Mouse (Mus musculus) limb, embryonic 11.5 days (tissue): ENCODE measurements around the gene Hspa12b. TPM values are rescaled to one million over a fixed set of nuclear protein-coding genes. Genes with fewer than 3 reads are reported as not detected.

Experiments used
- ATAC-seq: fragments of 200-750 bp; cut with Nextera tagmentation; 2 replicates; pipeline ENCODE4 v1.8.0; 2017; ENCODE audit warnings: low read depth; ENCODE audit not compliant: insufficient number of reproducible peaks, low FRiP score, low TSS enrichment
- DNase-seq: peaks from one replicate; pipeline ENCODE4 v3.0.0-alpha.2; 2015; ENCODE audit warnings: low spot score
- H3K27ac ChIP-seq: fragments of 300-500 bp; sonication (generic); replicated peaks from 2 replicates; pipeline ENCODE4 v1.5.1; 2014; ENCODE audit warnings: low read depth, mild to moderate bottlenecking, low read length
- H3K27me3 ChIP-seq: fragments of 300-500 bp; sonication (generic); 2 replicates; pipeline ENCODE4 v1.6.1; 2014; ENCODE audit warnings: mild to moderate bottlenecking, low read length, mixed read lengths; ENCODE audit not compliant: control insufficient read depth, insufficient read depth
- H3K36me3 ChIP-seq: fragments of 300-500 bp; sonication (generic); 2 replicates; pipeline ENCODE4 v1.6.1; 2014; ENCODE audit warnings: mild to moderate bottlenecking, low read length, moderate library complexity, mixed read lengths; ENCODE audit not compliant: control insufficient read depth, insufficient read depth
- H3K4me1 ChIP-seq: fragments of 300-500 bp; sonication (generic); 2 replicates; pipeline ENCODE4 v1.6.1; 2014; ENCODE audit warnings: low read length, mixed read lengths; ENCODE audit not compliant: control insufficient read depth, insufficient read depth
- H3K4me2 ChIP-seq: fragments of 300-500 bp; sonication (generic); 2 replicates; pipeline ENCODE4 v1.6.1; 2014; ENCODE audit warnings: low read depth, mild to moderate bottlenecking, moderate library complexity; ENCODE audit not compliant: severe bottlenecking
- H3K4me3 ChIP-seq: fragments of 300-500 bp; sonication (generic); 2 replicates; pipeline ENCODE4 v1.5.1; 2014; ENCODE audit warnings: low read depth, low read length
- H3K9ac ChIP-seq: fragments of 300-500 bp; sonication (generic); 2 replicates; pipeline ENCODE4 v1.6.1; 2014; ENCODE audit warnings: mild to moderate bottlenecking, low read length
- H3K9me3 ChIP-seq: fragments of 300-500 bp; sonication (generic); 2 replicates; pipeline ENCODE4 v1.6.1; 2016; ENCODE audit warnings: low read length; ENCODE audit not compliant: control insufficient read depth
- WGBS: fragments of 180-500 bp; shearing (Covaris S2); extraction: QIAGEN DNeasy Blood & Tissue Kit; methylation state at CpG from one replicate; pipeline ENCODE4 v1.1.7; 2014; 5-methylcytosine and 5-hydroxymethylcytosine counted together
- polyA plus RNA-seq: library from polyadenylated mRNA; unstranded; fragments of >200 nt; fragmentation: Nextera tagmentation; extraction: Ambion mirVana; gene quantifications from 2 replicates; pipeline ENCODE4 v1.2.1, GENCODE M21; 2014

Hspa12b gene
- polyA plus RNA-seq, 1 experiment from 2014 or later, result 12.7 TPM

DNA sequence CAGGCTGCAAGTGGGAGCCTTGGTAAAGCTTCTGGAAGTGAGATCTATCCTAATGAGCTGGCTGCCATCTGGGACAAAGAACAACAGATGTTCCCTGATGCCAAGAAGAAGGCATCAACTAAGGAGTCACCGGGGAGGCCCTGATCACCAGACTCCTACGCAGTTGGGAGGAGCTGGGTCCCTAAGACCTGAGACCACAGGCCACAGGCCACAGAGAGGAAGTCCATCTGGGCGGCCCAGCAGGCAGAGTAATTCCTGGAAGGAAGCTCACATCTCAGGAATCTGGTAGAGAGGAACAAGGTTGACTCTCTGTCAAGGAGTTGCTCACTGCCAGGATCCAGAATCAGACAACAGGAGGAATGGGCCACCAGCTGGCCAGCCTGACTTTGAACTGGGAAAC lies 2.9 kb upstream of the Hspa12b start:
- no peak for ATAC-seq
- DNase-seq, result no peak
- WGBS, result 74% methylated on average over 3 of the region's 3 CpGs
- H3K4me2 ChIP-seq, result no peak overlapping the region
- peaks cover 23% of the 10 kb centered on the region for H3K4me1 ChIP-seq
- H3K9ac ChIP-seq, result no peak overlapping the region
- H3K36me3 ChIP-seq, result no peaks in the 10 kb centered on the region
- H3K4me3 ChIP-seq, result no peak overlapping the region
- H3K27me3 ChIP-seq, result no peaks in the 10 kb centered on the region
- no peaks in the 10 kb centered on the region for H3K9me3 ChIP-seq
- no peak overlapping the region for H3K27ac ChIP-seq

DNA sequence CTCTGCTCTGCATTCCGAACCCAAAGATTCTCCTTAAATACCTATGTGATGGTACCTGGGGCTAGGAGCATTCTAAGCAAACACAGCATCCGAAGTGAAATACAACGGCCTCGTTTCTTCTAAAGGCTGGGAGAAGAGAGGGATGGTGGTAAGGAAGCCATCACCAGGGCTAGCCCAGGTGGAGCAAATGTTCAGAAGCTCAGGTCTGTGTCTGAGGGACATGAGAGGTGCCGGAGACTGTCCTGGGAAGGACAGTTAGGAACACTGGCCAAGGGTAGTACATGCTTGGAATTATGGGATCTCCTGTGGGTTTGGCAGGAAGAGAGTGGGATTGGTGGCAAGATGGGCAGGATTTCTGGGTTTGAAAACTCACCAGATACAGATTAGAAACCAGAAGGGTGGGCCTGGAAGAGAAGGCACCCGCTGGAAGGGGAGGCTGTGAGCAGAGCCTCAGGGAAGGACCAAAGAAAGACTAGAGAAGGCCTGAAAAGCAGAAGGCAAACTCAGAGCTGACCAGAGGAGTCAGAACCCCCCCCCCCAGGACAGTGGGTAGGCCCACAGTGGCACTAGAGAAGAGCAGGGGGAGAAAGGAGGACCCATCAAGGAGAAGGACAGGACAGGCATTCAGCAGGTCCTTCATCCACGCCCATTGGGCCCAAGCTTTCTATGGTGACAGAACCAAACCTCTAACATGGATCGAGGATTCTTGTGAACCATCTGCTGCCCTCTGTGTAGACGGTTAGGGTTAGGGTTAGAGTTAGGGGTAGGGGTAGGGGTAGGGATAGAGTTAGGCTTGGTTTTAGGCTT lies 1.7 kb upstream of the Hspa12b start:
- DNase-seq (no peak), ATAC-seq (no peak)
- Histone ChIP-seq H3K9ac (no peak overlapping the region), H3K9me3 (no peaks in the 10 kb centered on the region), H3K27ac (no peak overlapping the region), H3K4me3 (no peak overlapping the region), H3K4me2 (no peak overlapping the region), H3K36me3 (no peaks in the 10 kb centered on the region), H3K27me3 (no peaks in the 10 kb centered on the region), H3K4me1 (peaks cover 23% of the 10 kb centered on the region)
- 87% methylated on average over 9 of the region's 9 CpGs for WGBS

DNA sequence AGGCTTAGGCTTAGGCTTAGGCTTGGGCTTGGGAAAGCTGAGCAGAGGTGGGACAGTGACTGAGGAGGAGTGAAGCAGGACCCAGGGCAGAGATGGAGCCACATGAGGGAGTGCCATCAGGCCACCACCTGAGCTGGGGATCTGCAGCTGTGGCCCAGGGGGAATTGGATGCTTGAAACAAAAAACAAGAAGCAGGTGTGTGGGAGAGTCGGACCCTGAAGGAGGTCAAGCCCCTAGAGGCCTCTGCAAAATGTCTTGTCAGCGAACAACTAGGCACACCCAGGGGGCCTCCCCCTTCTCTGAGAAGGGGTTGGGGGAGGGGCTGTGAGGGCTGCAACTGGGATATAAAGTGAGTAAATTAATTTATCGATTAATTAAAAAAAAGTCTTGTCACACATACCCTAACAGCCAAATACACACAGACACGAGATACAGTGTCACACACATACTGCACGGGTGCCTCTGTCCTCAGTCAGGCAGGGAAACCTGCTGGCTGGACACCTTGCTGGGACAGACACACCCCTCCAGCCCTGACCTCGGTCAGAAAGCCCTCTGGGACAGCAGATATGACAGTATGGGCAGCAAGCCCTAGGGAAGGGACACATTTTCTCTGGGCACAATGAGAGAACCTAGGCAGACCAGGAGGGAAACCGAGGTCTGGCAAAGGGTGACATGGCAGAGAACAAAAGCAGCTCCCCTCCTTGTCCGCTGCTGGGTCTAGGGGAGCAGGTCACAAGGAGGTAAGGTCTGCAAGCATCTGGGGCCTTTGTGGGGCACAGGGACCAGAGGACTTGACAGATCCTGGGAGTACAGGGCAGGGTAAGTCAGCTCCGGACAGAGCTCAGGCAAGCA lies 890 bp upstream of the Hspa12b start:
- DNase-seq (no peak), ATAC-seq (0 out of 2 replicates have a peak, but pooled peaks have one; percentile 2)
- WGBS, result 30% methylated on average over 9 of the region's 9 CpGs
- Histone ChIP-seq H3K4me2 (peak overlapping the region; percentile 59), H3K27me3 (no peaks in the 10 kb centered on the region), H3K4me3 (no peak overlapping the region), H3K9me3 (no peaks in the 10 kb centered on the region), H3K4me1 (peaks cover 23% of the 10 kb centered on the region), H3K36me3 (no peaks in the 10 kb centered on the region), H3K27ac (peak overlapping the region; percentile 79), H3K9ac (peak overlapping the region; percentile 82)

DNA sequence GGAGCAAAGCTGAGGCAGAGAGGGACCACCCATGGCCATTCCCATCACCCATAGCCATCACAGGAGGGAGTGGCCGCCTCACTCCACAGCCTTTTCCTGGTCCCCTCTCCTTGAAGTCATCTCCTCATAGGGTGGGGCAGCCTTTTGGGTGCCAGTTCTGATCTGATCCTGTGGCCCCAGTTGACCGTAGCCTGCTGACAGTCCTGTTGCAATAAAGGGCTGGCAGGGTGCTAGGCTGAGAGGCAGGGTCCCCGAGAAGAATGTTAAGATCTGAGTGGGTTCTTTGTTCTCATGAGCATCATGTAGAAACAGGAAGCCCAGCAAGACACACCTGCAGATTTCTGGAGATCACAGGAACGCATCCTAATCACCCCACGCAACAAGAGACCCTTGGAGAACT lies 1.1 kb downstream of the Hspa12b start:
- 74% methylated on average over 5 of the region's 5 CpGs for WGBS
- no peak for ATAC-seq

DNA sequence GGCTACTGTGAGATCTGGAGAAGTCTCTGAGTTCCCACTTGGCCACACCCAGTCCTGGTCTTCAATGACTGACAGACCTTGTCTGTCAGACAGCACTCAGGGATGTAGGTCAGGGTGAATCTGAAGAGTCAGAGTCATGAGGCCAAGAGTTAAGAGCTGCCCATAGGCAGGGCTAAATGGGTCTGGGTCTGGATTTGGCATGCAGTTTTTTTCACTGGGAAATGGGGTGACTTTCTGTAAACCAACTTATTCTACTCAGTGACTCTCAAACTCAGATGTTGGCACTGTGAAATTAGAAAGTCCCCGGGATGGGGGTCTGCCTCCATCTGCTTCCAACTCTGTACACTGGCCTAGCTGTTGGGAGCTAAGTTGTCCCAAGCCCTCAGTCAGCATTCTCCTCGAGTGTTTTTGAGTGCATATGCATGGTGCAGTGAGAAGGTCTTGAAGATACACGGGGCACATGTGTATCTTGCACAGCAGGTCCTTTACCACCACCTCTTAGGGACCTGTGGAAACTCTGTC lies 1.6 kb downstream of the Hspa12b start:
- H3K4me2 ChIP-seq, result peak overlapping the region; percentile 59
- ATAC-seq (no peak), DNase-seq (no peak)
- no peak overlapping the region; the same call in 1 of the 2 replicates for H3K9ac ChIP-seq
- H3K4me1 ChIP-seq, result peaks cover 23% of the 10 kb centered on the region
- no peaks in the 10 kb centered on the region for H3K9me3 ChIP-seq
- 86% methylated on average over 3 of the region's 3 CpGs for WGBS
- H3K36me3 ChIP-seq, result no peaks in the 10 kb centered on the region
- H3K27ac ChIP-seq, result no peak overlapping the region
- H3K4me3 ChIP-seq, result no peak overlapping the region
- no peaks in the 10 kb centered on the region for H3K27me3 ChIP-seq

More for the DNA sequence above, 1.1 kb downstream of the Hspa12b start:
- Histone ChIP-seq H3K27me3 (no peaks in the 10 kb centered on the region), H3K4me3 (peak overlapping the region; percentile 55), H3K4me2 (peak overlapping the region; percentile 59), H3K36me3 (no peaks in the 10 kb centered on the region), H3K4me1 (peaks cover 23% of the 10 kb centered on the region), H3K9me3 (no peaks in the 10 kb centered on the region), H3K9ac (peak overlapping the region; percentile 82), H3K27ac (no peak overlapping the region)
- no peak for DNase-seq

DNA sequence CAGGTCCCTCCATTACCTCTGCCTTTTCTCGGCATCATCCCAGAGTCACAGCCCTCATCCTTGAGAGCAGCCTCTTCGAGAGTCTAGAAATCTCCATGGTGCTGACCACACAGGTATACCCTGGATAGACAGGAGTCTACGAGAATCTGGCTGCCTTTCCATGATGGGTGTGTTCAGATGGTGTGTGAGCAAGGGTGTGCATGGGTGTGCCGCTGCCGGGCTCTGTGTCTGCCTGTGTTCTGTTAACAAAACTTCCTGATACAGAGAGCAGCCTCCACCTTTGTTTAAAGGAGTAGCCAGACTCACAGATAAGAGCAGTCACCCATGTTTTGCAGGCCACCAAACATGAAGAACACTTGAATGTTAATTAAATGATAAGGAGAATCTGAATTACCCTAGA lies 2.8 kb downstream of the Hspa12b start:
- no peak overlapping the region for H3K27ac ChIP-seq
- H3K4me3 ChIP-seq, result no peak overlapping the region
- H3K36me3 ChIP-seq, result peaks cover 6% of the 10 kb centered on the region; the same call in 1 of the 2 replicates
- peaks cover 31% of the 10 kb centered on the region for H3K4me1 ChIP-seq
- no peaks in the 10 kb centered on the region for H3K9me3 ChIP-seq
- DNase-seq (no peak), ATAC-seq (no peak)
- H3K27me3 ChIP-seq, result no peaks in the 10 kb centered on the region
- WGBS, result 81% methylated on average over 5 of the region's 5 CpGs
- H3K9ac ChIP-seq, result no peak overlapping the region
- no peak overlapping the region for H3K4me2 ChIP-seq

DNA sequence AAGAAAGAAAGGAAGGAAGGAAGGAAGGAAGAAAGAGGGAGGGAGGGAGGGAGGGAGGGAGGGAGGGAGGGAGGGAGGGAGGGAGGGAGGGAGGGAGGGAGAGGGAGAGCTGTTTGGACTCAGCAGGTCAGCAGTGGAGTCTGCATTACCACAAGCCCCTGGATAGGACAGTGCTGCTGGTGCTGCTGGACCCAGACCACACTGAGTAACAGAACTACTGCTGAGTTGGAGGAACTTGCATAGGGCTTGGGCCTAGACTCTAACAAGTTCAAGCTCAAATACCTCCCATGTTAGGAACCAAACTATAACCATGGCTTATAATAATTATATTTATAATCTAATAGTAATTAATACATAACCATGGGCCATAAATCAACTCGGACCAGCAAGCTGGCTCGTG lies 3.8 kb downstream of the Hspa12b start:
- no peak overlapping the region for H3K4me2 ChIP-seq
- no peak for DNase-seq
- no peak overlapping the region for H3K9ac ChIP-seq
- H3K36me3 ChIP-seq, result peaks cover 6% of the 10 kb centered on the region; the same call in 1 of the 2 replicates
- H3K27ac ChIP-seq, result no peak overlapping the region
- H3K9me3 ChIP-seq, result no peaks in the 10 kb centered on the region
- no peak for ATAC-seq
- WGBS, result 89% methylated on average over 2 of the region's 2 CpGs
- H3K4me1 ChIP-seq, result peaks cover 37% of the 10 kb centered on the region
- H3K4me3 ChIP-seq, result no peak overlapping the region
- no peaks in the 10 kb centered on the region for H3K27me3 ChIP-seq

DNA sequence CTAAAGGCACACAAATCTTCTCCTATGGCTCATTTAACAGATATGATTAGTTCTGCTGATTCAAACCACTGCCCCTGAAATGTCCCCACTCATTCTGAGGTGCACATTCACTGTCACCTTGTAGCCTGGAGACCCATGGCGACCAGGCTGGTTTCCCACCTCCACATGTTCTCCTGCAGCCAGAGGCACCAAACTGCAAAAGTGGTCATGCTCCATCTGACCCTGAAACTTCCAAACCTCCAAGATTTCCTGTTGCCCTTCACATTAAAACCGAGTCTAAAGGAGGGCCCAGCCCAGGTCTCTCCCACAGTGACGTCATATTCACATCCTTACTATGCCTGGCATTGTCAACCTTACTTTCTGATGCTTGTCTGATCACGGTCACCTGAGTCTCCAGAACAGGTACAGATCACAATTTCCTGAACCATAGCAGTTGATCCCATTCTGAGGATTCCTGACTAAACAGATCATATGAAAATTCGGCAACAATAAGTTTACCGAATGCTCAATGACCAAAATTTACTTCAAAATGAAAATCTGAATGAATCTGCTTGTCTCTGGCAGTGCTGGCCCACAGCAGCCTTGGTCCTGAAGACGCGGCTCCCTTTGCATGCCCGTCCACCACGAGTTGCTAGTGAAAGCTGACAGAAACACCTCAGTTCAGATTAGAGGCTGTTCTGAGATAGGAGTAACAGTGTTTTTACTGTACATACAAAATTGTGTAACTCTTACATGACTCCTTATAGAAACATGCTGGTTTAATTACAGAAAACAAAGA lies 5.2 kb downstream of the Hspa12b start:
- no peak for ATAC-seq
- Histone ChIP-seq H3K4me1 (peaks cover 24% of the 10 kb centered on the region), H3K9me3 (no peaks in the 10 kb centered on the region), H3K27me3 (no peaks in the 10 kb centered on the region), H3K4me2 (no peak overlapping the region), H3K4me3 (no peak overlapping the region), H3K36me3 (peaks cover 6% of the 10 kb centered on the region; the same call in 1 of the 2 replicates), H3K27ac (no peak overlapping the region), H3K9ac (no peak overlapping the region)
- 87% methylated on average over 10 of the region's 10 CpGs for WGBS
- no peak for DNase-seq
